Mouse (Mus musculus) forebrain, embryonic 11.5 days (tissue): ENCODE data around the gene Ung. TPM values are rescaled to one million over a fixed set of nuclear protein-coding genes. Genes with fewer than 3 reads are reported as not detected.

Experiments used
- ATAC-seq: fragments of 200-750 bp; cut with Nextera tagmentation; replicated peaks from 2 replicates; pipeline ENCODE4 v1.8.0; 2017; ENCODE audit warnings: moderate TSS enrichment; ENCODE audit not compliant: low FRiP score
- DNase-seq: peaks from one replicate; pipeline ENCODE4 v3.0.0-alpha.2; 2017; ENCODE audit warnings: low spot score
- H3K27ac ChIP-seq: fragments of 300-500 bp; sonication (generic); 2 replicates; pipeline ENCODE4 v1.5.1; 2014; ENCODE audit warnings: low read depth, low read length
- H3K27me3 ChIP-seq: fragments of 300-500 bp; sonication (generic); 2 replicates; pipeline ENCODE4 v1.6.1; 2014; ENCODE audit warnings: mild to moderate bottlenecking, low read length, mixed read lengths; ENCODE audit not compliant: control insufficient read depth, insufficient read depth
- H3K36me3 ChIP-seq: fragments of 300-500 bp; sonication (generic); 2 replicates; pipeline ENCODE4 v1.6.1; 2014; ENCODE audit warnings: mild to moderate bottlenecking, low read length, moderate library complexity, mixed read lengths; ENCODE audit not compliant: control insufficient read depth, insufficient read depth
- H3K4me1 ChIP-seq: fragments of 300-500 bp; sonication (generic); replicated peaks from 2 replicates; pipeline ENCODE4 v1.6.1; 2014; ENCODE audit warnings: low read length, mixed read lengths; ENCODE audit not compliant: control insufficient read depth, insufficient read depth
- H3K4me2 ChIP-seq: fragments of 300-500 bp; sonication (generic); 2 replicates; pipeline ENCODE4 v1.6.1; 2014; ENCODE audit warnings: low read depth, mild to moderate bottlenecking, low read length, moderate library complexity, mixed read lengths; ENCODE audit not compliant: severe bottlenecking
- H3K4me3 ChIP-seq: fragments of 300-500 bp; sonication (generic); 2 replicates; pipeline ENCODE4 v1.5.1; 2014; ENCODE audit warnings: low read depth, low read length
- H3K9ac ChIP-seq: fragments of 300-500 bp; sonication (generic); 2 replicates; pipeline ENCODE4 v1.6.1; 2014; ENCODE audit warnings: low read length
- H3K9me3 ChIP-seq: fragments of 300-500 bp; sonication (generic); 2 replicates; pipeline ENCODE4 v1.6.1; 2016; ENCODE audit warnings: low read length, mixed read lengths; ENCODE audit not compliant: control insufficient read depth
- WGBS: fragments of 180-500 bp; shearing (Covaris S2); extraction: QIAGEN DNeasy Blood & Tissue Kit; methylation state at CpG from one replicate; pipeline ENCODE4 v1.1.7; 2014; 5-methylcytosine and 5-hydroxymethylcytosine counted together
- polyA plus RNA-seq: library from polyadenylated mRNA; unstranded; fragments of >200 nt; fragmentation: Nextera tagmentation; extraction: Ambion mirVana; gene quantifications from 2 replicates; pipeline ENCODE4 v1.2.1, GENCODE M21; 2014

Gene Ung
- polyA plus RNA-seq, 1 experiment from 2014 or later = 49.4 TPM

DNA sequence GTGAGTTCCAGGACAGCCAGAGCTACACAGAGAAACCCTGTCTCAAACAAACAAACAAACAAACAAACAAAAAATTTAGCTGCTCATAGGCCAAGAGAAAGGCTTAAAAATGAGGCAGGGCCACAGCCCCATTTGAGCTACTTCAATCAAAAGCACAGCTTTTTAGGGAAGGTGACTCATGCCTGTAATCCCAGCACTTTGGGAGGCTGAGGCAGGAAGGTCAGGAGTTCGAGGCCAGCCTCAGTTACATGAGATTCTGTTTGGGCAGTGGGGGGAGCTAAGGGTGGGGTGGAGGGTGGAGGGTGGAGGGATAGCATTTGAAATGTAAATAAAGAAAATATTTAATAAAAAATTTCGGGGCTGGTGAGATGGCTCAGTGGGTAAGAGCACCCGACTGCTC is 42.8 kb downstream of the Ung start:
- H3K4me3 ChIP-seq = no peak overlapping the region
- no peaks in the 10 kb centered on the region for H3K36me3 ChIP-seq
- H3K4me2 ChIP-seq = no peak overlapping the region
- no peak overlapping the region for H3K27ac ChIP-seq
- H3K4me1 ChIP-seq = no peaks in the 10 kb centered on the region
- no peaks in the 10 kb centered on the region for H3K9me3 ChIP-seq
- 86% methylated on average over 3 of the region's 3 CpGs for WGBS
- ATAC-seq (no peak), DNase-seq (no peak)
- no peak overlapping the region for H3K9ac ChIP-seq
- no peaks in the 10 kb centered on the region for H3K27me3 ChIP-seq

DNA sequence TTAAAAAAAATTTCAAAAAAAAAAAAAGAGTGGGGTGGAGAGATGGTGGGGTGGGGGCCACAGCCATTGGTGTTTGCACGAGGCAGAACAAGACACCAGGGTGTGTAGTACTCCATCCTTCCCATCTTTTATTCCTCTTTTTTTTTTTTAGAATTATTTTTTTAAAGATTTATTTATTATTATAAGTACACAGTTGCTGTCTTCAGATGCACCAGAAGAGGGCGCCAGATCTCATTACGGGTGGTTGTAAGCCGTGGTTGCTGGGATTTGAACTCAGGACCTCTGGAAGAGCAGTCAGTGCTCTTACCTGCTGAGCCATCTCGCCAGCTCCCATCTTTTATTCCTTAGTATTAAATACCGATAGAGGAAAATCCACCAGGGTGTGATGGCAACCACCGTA is 43.3 kb downstream of the Ung start:
- DNase-seq (no peak), ATAC-seq (no peak)
- H3K9ac ChIP-seq = no peak overlapping the region
- WGBS = 73% methylated on average over 7 of the region's 7 CpGs
- H3K36me3 ChIP-seq = no peaks in the 10 kb centered on the region
- no peak overlapping the region for H3K27ac ChIP-seq
- H3K4me3 ChIP-seq = no peak overlapping the region
- no peaks in the 10 kb centered on the region for H3K9me3 ChIP-seq
- no peaks in the 10 kb centered on the region for H3K27me3 ChIP-seq
- no peaks in the 10 kb centered on the region for H3K4me1 ChIP-seq
- no peak overlapping the region for H3K4me2 ChIP-seq

DNA sequence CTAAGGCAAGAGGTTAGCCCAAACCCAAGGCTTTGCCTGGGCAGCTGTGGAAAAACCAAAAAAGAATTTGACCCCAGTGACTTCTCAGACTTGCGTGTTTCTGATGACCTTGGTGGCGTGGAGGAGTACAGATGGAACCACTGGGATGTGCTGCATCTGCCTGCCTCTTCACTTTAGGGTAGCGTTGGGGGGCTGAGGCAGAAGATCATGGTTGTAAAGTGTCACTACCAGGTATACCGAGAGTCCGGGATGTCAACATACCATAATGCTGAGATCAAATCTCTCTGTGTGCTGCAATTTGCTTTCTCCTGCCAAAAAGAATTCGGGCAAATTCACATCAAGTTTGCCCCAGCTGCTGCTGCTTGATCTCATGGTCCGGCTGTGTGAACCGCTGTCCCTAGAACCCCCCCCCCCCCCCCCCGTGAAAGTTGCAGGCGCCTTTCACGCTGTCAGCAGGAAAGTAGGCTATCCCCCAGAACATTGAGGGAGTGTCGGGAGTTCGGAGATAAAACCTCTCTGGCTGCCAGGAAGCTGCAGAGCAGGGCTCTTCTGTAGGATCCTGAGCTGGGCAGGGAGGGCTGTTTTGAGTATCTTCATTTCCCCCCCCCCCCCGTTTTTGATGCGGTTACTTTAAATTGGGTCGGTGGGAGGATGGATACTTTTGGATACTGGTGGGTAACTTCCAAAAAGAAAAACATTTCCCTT is 43.8 kb downstream of the Ung start:
- no peaks in the 10 kb centered on the region for H3K27me3 ChIP-seq
- WGBS = 47% methylated on average over 13 of the region's 16 CpGs
- no peak overlapping the region for H3K4me3 ChIP-seq
- H3K4me1 ChIP-seq = no peaks in the 10 kb centered on the region
- no peaks in the 10 kb centered on the region for H3K36me3 ChIP-seq
- ATAC-seq (no peak), DNase-seq (no peak)
- H3K9ac ChIP-seq = no peak overlapping the region
- H3K4me2 ChIP-seq = no peak overlapping the region
- no peaks in the 10 kb centered on the region for H3K9me3 ChIP-seq
- no peak overlapping the region for H3K27ac ChIP-seq

DNA sequence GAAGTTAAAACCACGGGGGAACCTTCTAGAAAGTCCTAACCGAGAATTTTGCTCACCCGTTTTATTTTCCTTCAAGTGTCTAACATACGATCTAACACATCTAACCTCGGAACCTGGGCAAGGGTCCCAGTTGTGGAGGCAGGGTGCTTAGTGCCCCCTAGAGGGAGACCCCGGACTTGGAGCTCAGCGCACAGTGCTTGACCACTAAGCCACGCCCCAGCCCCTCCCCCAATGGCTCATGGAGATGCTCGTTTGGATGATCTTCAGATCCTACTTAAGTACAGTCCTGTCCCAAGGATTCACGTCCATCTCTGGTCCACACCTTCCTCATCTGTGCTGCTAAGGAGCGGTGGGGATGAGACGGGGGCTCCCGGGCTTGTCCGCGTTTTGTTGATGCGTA is 44.5 kb downstream of the Ung start:
- no peaks in the 10 kb centered on the region for H3K27me3 ChIP-seq
- no peaks in the 10 kb centered on the region for H3K36me3 ChIP-seq
- no peak overlapping the region for H3K4me3 ChIP-seq
- WGBS = 13% methylated on average over 16 of the region's 16 CpGs
- no peaks in the 10 kb centered on the region for H3K9me3 ChIP-seq
- H3K4me1 ChIP-seq = no peaks in the 10 kb centered on the region
- DNase-seq (peak; percentile 79), ATAC-seq (no peak)
- H3K4me2 ChIP-seq = no peak overlapping the region
- no peak overlapping the region for H3K27ac ChIP-seq
- H3K9ac ChIP-seq = no peak overlapping the region

DNA sequence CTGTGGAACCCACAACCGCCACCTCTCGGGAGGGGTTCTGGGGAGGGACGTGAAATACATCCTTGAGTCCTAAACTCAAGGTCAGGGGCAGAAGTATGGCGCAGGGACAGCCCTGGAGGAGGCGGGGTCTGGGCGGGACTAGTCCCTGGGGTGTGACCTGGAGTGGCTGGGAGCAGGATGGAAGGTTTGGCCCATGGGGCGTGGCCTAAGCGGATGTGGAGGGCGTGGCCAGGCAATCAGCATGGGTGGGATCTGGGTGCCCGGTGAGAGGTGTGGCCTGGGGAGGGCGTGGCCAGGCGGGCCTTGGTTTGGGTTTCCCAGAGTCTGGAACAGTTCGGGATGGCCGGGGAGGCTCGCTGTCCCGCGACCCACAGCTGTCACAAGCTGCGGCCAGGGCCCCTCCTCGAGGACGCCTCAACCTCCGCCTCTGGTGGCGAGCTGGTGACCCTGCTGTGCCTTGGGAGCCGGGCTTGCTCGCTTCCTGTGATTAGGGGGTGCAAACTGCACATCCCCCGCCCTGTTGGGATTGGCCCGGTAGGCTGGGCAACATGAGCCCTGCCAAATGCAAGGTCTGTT is 45.5 kb downstream of the Ung start:
- DNase-seq (peak; percentile 96), ATAC-seq (peak; percentile 92)
- Histone ChIP-seq H3K9me3 (no peaks in the 10 kb centered on the region), H3K9ac (no peak overlapping the region), H3K36me3 (no peaks in the 10 kb centered on the region), H3K4me2 (peak overlapping the region; percentile 59), H3K4me1 (no peaks in the 10 kb centered on the region), H3K27ac (no peak overlapping the region), H3K27me3 (no peaks in the 10 kb centered on the region), H3K4me3 (peak overlapping the region; percentile 30)
- WGBS = under 1% methylated on average over 26 of the region's 26 CpGs

DNA sequence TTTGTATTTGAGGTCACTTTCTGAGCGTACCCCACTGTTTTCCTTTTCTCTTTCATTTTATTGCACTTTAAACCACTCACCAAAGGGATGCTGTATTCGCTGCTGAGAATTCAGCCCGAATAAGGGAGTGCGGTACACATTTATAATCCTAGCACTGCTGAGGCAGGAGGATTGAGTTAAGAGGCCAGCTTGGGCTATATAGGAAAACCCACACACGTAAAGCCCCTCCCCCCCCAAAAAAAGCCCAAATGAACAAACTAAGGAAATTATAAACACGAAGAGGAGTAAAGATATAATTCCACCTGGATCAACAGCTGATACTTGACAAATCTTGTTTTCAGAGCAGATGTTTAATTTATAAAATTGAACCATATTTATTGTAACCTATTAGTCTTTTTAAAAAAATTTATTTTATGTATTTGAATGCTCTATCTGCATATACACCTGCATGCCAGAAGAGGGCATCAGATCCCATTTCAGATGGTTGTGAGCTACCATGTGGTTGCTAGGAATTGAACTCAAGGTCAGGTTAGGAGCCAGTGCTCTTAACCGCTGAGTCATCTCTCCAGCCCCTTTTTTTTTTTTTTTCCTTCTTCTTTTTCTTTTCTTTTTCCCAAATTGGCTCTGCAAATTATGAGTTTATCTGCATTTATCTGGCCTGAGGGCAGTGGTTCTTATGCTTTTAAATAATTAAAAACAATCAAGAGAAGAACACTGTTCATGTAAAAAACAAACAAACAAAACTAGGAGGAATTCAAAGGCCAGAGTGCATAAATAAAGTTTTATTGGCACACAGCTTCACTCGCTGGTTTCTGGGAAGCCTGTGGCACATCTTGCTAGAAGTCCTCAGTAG is 46.6 kb downstream of the Ung start:
- Histone ChIP-seq H3K27ac (no peak overlapping the region), H3K4me2 (peak overlapping the region; percentile 59; the same call in 1 of the 2 replicates), H3K27me3 (no peaks in the 10 kb centered on the region), H3K9me3 (no peaks in the 10 kb centered on the region), H3K4me3 (no peak overlapping the region), H3K9ac (no peak overlapping the region), H3K4me1 (no peaks in the 10 kb centered on the region), H3K36me3 (no peaks in the 10 kb centered on the region)
- no peak for ATAC-seq
- 56% methylated on average over 8 of the region's 8 CpGs for WGBS
- no peak for DNase-seq

DNA sequence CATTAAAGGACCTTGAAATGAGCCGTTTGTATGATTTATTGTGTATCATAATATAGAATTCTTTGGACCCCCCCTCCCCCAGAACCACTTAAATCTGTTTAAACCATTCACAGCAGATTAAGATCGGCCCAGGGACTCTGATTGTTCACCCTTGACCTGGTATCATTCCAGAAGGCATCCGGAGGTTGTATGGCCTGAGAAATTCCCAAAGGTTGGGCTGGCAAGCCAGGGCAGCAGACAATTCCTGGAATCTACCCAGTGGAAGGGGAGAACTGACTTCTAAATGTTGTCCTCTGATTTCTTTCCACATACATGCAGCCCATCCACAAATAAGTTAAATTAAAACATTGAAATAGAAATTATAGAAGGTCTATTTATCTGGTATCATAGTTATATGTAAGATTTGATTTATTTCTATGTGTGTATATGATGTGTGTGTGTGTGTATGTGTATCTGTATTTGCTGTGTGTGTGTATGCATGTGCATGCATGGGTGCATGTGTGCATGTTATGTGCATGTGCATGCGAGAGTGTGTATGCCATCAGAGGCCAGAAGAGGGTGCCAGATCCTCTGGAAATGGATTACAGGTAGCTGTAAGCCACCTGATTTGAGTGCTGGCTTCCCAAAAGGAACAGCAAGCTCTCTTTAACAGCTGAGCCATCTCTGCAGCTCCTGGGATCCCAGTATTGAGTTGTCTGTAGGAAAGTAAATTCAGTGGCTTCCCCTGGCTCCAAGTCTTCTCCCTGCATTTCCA is 48.0 kb downstream of the Ung start:
- WGBS = 81% methylated on average over 4 of the region's 4 CpGs
- Histone ChIP-seq H3K27ac (no peak overlapping the region), H3K9ac (no peak overlapping the region), H3K4me1 (no peaks in the 10 kb centered on the region), H3K36me3 (no peaks in the 10 kb centered on the region), H3K4me3 (no peak overlapping the region), H3K4me2 (no peak overlapping the region), H3K27me3 (no peaks in the 10 kb centered on the region), H3K9me3 (no peaks in the 10 kb centered on the region)
- no peak for DNase-seq
- no peak for ATAC-seq

DNA sequence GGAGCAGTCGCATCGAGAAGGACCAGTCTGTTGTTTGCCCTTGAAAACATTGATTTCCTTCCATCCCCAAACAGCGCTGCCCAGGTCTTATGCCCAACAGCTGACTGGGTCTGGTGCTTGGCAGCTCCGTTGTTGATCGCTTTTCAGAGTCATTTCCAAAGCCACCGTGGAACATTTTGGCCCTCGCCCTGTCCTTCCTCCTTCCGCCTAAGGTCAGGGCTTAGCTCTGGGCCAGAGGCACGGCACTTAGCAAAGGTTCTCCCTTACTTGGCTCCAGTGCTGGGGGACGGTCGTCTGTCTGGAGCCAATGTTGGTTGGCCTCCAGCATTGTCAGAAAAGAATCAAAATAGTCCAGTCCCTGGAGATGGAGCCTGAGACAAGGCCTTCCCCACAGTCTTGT is 49.4 kb downstream of the Ung start:
- H3K27me3 ChIP-seq = no peaks in the 10 kb centered on the region

More for the DNA sequence above, 49.4 kb downstream of the Ung start:
- Histone ChIP-seq H3K27ac (no peak overlapping the region), H3K9me3 (no peaks in the 10 kb centered on the region), H3K4me2 (no peak overlapping the region), H3K36me3 (no peaks in the 10 kb centered on the region), H3K9ac (no peak overlapping the region), H3K4me3 (no peak overlapping the region), H3K4me1 (no peaks in the 10 kb centered on the region)
- DNase-seq = no peak
- 87% methylated on average over 11 of the region's 11 CpGs for whole genome bisulfite sequencing
- no peak for ATAC-seq
